Mouse (Mus musculus): ENCODE data around the gene Stx18. TPM values are rescaled to one million over a fixed set of nuclear protein-coding genes. Genes with fewer than 3 reads are reported as not detected.

The Stx18 gene
- 24.2 and 26.4 TPM in 2 replicates for polyA plus RNA-seq (2012; rRNA removed)

GRCm38 (mm10) chr5:38038710-38039592, at the start of gene Stx18:
TSS of gene Stx18 (plus strand) at chr5:38038742.

GRCm38 (mm10) chr5:38159634-38160413, 121.3 kb downstream of the Stx18 start, which contains the start of gene Nsg1:
TSS of gene Nsg1 (minus strand) at chr5:38159907.

Other genes with a start within 250 kb of the Stx18 start
- 34.8 and 37.5 TPM in 2 replicates for gene Msx1, start 214.2 kb upstream of the Stx18 start, polyA plus RNA-seq (2012; rRNA removed)
- gene Nsg1, start 121.2 kb downstream of the Stx18 start, polyA plus RNA-seq (2012; rRNA removed): 29.7 and 30.0 TPM in 2 replicates
- gene Zbtb49, start 181.7 kb downstream of the Stx18 start, polyA plus RNA-seq (2012; rRNA removed): 22.6 and 23.1 TPM in 2 replicates
- gene Lyar, start 181.7 kb downstream of the Stx18 start, polyA plus RNA-seq (2012; rRNA removed): 1.9 and 3.1 TPM in 2 replicates
- gene Tmem128, start 221.4 kb downstream of the Stx18 start, polyA plus RNA-seq (2012; rRNA removed): 17.5 and 21.0 TPM in 2 replicates
- gene Otop1, start 237.2 kb downstream of the Stx18 start, polyA plus RNA-seq (2012; rRNA removed): 0.29 and 0.94 TPM in 2 replicates

Measured in ovary, adult 2 months (tissue).